Comparison of ENCODE assay signal across 23 mouse cellular contexts in the genomic region with DNA sequence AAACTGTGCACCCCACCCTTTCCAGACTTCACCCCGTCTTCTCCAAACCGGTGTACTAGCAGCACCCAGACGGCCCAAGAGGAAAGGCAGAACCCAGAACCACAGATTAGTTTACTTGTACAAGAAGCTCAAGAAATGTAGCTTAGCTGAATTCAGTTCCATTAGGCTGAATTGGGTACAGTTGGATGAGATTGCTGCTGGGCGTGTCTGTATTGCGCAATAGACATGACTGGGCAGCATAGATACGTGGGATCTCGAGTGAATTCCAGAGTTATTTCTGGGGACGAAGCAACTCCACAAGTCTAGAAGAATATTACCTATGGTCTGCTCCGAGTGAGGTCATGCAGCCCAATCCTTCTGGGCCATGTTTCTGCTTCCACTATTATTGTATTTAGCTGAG. TPM values are rescaled to one million over a fixed set of nuclear protein-coding genes. Genes with fewer than 3 reads are reported as not detected.
"Had no signal": no experiment of that assay in that cellular context is flagged by ENCODE, and none has a peak within 500 bp of the region (broad histone marks: within the 10 kb centered on the region; RNA-seq: fewer than 3 reads in every experiment).

No protein-coding gene starts in this region.

- H3K9me3 ChIP-seq: liver, embryonic 15.5 days; lung, embryonic 15.5 days; midbrain, embryonic 13.5 days; midbrain, embryonic 15.5 days; neural tube, embryonic 13.5 days; neural tube, embryonic 15.5 days; stomach, embryonic 15.5 days had no signal

- H3K36me3 ChIP-seq: liver, embryonic 15.5 days; lung, embryonic 15.5 days; midbrain, embryonic 13.5 days; midbrain, embryonic 15.5 days; neural tube, embryonic 13.5 days; neural tube, embryonic 15.5 days; stomach, embryonic 15.5 days had no signal

- DNase-seq: liver, postnatal 0 days; lung, adult 2 months; lung, postnatal 14 days; lung, postnatal 36 days; right cerebral cortex, adult 18-20 months; right cerebral cortex, postnatal 25 days; right cerebral cortex, postnatal 4 days; thymus, adult 2 months; thymus, postnatal 25 days; thymus, postnatal 4 days had no signal

- ATAC-seq: liver, postnatal 0 days; lung, postnatal 0 days; midbrain, embryonic 13.5 days; midbrain, embryonic 15.5 days had no signal

- H3K27me3 ChIP-seq: liver, embryonic 15.5 days; lung, embryonic 15.5 days; megakaryocyte, embryonic 14.5 days; midbrain, embryonic 13.5 days; midbrain, embryonic 15.5 days; neural tube, embryonic 13.5 days; neural tube, embryonic 15.5 days; stomach, embryonic 15.5 days had no signal

- H3K4me3 ChIP-seq: liver, embryonic 15.5 days; lung, embryonic 15.5 days; megakaryocyte, embryonic 14.5 days; midbrain, embryonic 13.5 days; midbrain, embryonic 15.5 days; neural tube, embryonic 13.5 days; neural tube, embryonic 15.5 days; stomach, embryonic 15.5 days had no signal

- H3K4me1 ChIP-seq: megakaryocyte, embryonic 14.5 days; stomach, embryonic 15.5 days had no signal

- H3K27ac ChIP-seq: liver, embryonic 15.5 days; lung, embryonic 15.5 days; macrophage; midbrain, embryonic 13.5 days; midbrain, embryonic 15.5 days; neural tube, embryonic 13.5 days; neural tube, embryonic 15.5 days; stomach, embryonic 15.5 days; stomach, postnatal 0 days had no signal

- H3K4me2 ChIP-seq: liver, embryonic 15.5 days; lung, embryonic 15.5 days; midbrain, embryonic 11.5 days; midbrain, embryonic 13.5 days; midbrain, embryonic 15.5 days; neural tube, embryonic 13.5 days; neural tube, embryonic 15.5 days; stomach, embryonic 15.5 days had no signal

- H3K9ac ChIP-seq: liver, embryonic 15.5 days; liver, postnatal 0 days; lung, embryonic 15.5 days; midbrain, embryonic 13.5 days; midbrain, embryonic 15.5 days; neural tube, embryonic 13.5 days; neural tube, embryonic 15.5 days; stomach, embryonic 15.5 days had no signal

RNA-seq across cellular contexts. Expression of a gene that starts 26.8 kb away (rescaled TPM):
- total RNA-seq: megakaryocyte progenitor cell, adult 5-6 weeks had no signal
- polyA plus RNA-seq: macrophage had no signal
